13 mouse cellular contexts compared by ENCODE assay signal in the genomic region with DNA sequence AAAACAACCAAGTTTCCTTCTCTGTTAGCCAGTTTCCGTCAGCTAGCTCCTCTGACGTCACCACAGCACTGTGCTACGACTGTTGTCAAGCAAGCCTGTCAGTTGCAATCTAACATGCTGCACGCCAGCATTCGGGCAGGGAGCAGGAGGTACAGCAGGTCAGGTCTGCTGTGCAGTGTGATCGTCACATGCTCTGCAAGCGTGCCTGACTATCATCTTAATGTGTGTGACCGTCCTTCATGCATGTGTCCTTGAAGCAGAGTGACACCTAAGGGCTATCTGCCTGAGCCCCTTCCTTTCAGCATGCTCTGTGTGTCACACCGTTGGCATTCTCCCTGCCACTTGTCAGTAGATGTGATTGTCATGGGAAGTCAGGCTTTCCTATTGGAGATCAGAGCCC.
DNase-seq lines count a peak whose midpoint lies in the region; ATAC-seq and TF ChIP-seq lines count a peak whose summit lies in the region.
"Had no signal": no experiment of that assay in that cellular context is flagged by ENCODE, and none has a peak within 500 bp of the region (broad histone marks: within the 10 kb centered on the region; RNA-seq: fewer than 3 reads in every experiment).

No protein-coding gene starts in this region.

- ATAC-seq in forebrain, postnatal 0 days = peak; percentile 42
- no peak for ATAC-seq in forebrain, embryonic 13.5 days
- ATAC-seq in lung, postnatal 0 days = no peak

- no peak for TF ChIP-seq CTCF in forebrain, postnatal 0 days (IDR thresholded peaks at IDR 0.05; ENCODE audit: low read depth)
- no peak for TF ChIP-seq CTCF in lung, postnatal 0 days (IDR thresholded peaks at IDR 0.05)

- H3K9ac ChIP-seq in forebrain, postnatal 0 days = no peak overlapping the region
- H3K9ac ChIP-seq in forebrain, embryonic 13.5 days = no peak overlapping the region
- H3K9ac ChIP-seq in ES-E14 (ENCODE audit: insufficient read depth, low read depth, low read length, poor library complexity, severe bottlenecking) = no peak overlapping the region
- H3K9ac ChIP-seq in lung, postnatal 0 days (replicated peaks; ENCODE audit: low read depth) = no peak overlapping the region
- H3K9ac ChIP-seq: limb, embryonic 12.5 days had no signal

- H3K4me2 ChIP-seq in forebrain, postnatal 0 days (ENCODE audit: low read depth) = no peak overlapping the region
- no peak overlapping the region for H3K4me2 ChIP-seq in forebrain, embryonic 13.5 days
- H3K4me2 ChIP-seq in lung, postnatal 0 days (replicated peaks; ENCODE audit: low read depth, low read length) = no peak overlapping the region
- H3K4me2 ChIP-seq: limb, embryonic 12.5 days had no signal

- H3K4me1 ChIP-seq in forebrain, postnatal 0 days (ENCODE audit: insufficient read depth) = peaks cover 13% of the 10 kb centered on the region
- peaks cover 6% of the 10 kb centered on the region; the same call in 1 of the 2 replicates for H3K4me1 ChIP-seq in forebrain, embryonic 13.5 days
- no peaks in the 10 kb centered on the region for H3K4me1 ChIP-seq in ES-E14 (ENCODE audit: control insufficient read depth in 2 of 2, insufficient read depth in 2 of 2, low read length in 2 of 2, poor library complexity in 1 of 2)
- H3K4me1 ChIP-seq in lung, postnatal 0 days (ENCODE audit: insufficient read depth, low read depth, low read length) = 0 out of 2 replicates have a peak, but pooled peaks cover 7% of the 10 kb centered on the region

- in situ Hi-C loops in ES-E14 (cut with MboI; ENCODE audit: low sequenced_read_pairs in 2 of 2, unreplicated experiment in 2 of 2) = no loop called here

- WGBS in forebrain, postnatal 0 days = 65% methylated on average over 9 of the region's 9 CpGs
- 82% methylated on average over 9 of the region's 9 CpGs for WGBS in forebrain, embryonic 13.5 days
- 71% methylated on average over 9 of the region's 9 CpGs for WGBS in lung, postnatal 0 days

- H3K27me3 ChIP-seq in forebrain, postnatal 0 days (ENCODE audit: insufficient read depth, low read length) = no peaks in the 10 kb centered on the region
- no peaks in the 10 kb centered on the region for H3K27me3 ChIP-seq in forebrain, embryonic 13.5 days
- H3K27me3 ChIP-seq in lung, postnatal 0 days (replicated peaks; ENCODE audit: insufficient read depth, low read length) = no peaks in the 10 kb centered on the region
- H3K27me3 ChIP-seq: limb, embryonic 12.5 days had no signal

- H3K27ac ChIP-seq in forebrain, postnatal 0 days (ENCODE audit: low read depth, low read length) = no peak overlapping the region
- H3K27ac ChIP-seq in forebrain, embryonic 13.5 days = no peak overlapping the region
- peak overlapping the region; percentile 1; the same call in 1 of the 2 replicates for H3K27ac ChIP-seq in ES-E14 (ENCODE audit: insufficient read depth, low read depth, low read length, poor library complexity, severe bottlenecking)
- no peak overlapping the region for H3K27ac ChIP-seq in lung, postnatal 0 days (ENCODE audit: low read length)
- H3K27ac ChIP-seq: limb, embryonic 12.5 days had no signal

- no peaks in the 10 kb centered on the region for H3K9me3 ChIP-seq in forebrain, postnatal 0 days (ENCODE audit: low read length)
- H3K9me3 ChIP-seq in forebrain, embryonic 13.5 days (replicated peaks) = no peaks in the 10 kb centered on the region
- no peaks in the 10 kb centered on the region for H3K9me3 ChIP-seq in ES-E14 (ENCODE audit: control insufficient read depth, insufficient read depth, low read depth, low read length)
- H3K9me3 ChIP-seq in lung, postnatal 0 days (ENCODE audit: low read length) = no peaks in the 10 kb centered on the region
- H3K9me3 ChIP-seq: limb, embryonic 12.5 days had no signal

- H3K4me3 ChIP-seq in forebrain, postnatal 0 days (ENCODE audit: low read depth, low read length) = no peak overlapping the region
- no peak overlapping the region for H3K4me3 ChIP-seq in forebrain, embryonic 13.5 days
- no peak overlapping the region for H3K4me3 ChIP-seq in ES-E14 (ENCODE audit: insufficient read depth in 1 of 2, low read depth in 1 of 2, low read length in 2 of 2, poor library complexity in 1 of 2, severe bottlenecking in 1 of 2)
- H3K4me3 ChIP-seq in lung, postnatal 0 days (ENCODE audit: low read depth, low read length) = no peak overlapping the region
- H3K4me3 ChIP-seq: limb, embryonic 12.5 days had no signal

- TF ChIP-seq EP300 in lung, postnatal 0 days (IDR thresholded peaks at IDR 0.05) = no peak

- no peak for DNase-seq in forebrain, postnatal 0 days
- no peak for DNase-seq in ES-E14 (ENCODE audit: low read depth, low spot score)
- peak; percentile 19 for DNase-seq in heart, adult 8-10 months (ENCODE audit: low spot score)
- peak; percentile 59 for DNase-seq in heart, postnatal 4 days
- no peak for DNase-seq in frontal cortex, postnatal 14 days (ENCODE audit: low spot score in 2 of 2)
- no peak for DNase-seq in lung, postnatal 0 days (ENCODE audit: low spot score)
- DNase-seq: cerebellum, adult 2 months; gastrocnemius, postnatal 14 days; kidney, postnatal 25 days; lung, adult 18-20 months; thymus, postnatal 14 days had no signal

- peaks cover 8% of the 10 kb centered on the region; the same call in 1 of the 2 replicates for H3K36me3 ChIP-seq in forebrain, postnatal 0 days (ENCODE audit: insufficient read depth)
- H3K36me3 ChIP-seq in forebrain, embryonic 13.5 days (ENCODE audit: poor library complexity, severe bottlenecking) = peaks cover 26% of the 10 kb centered on the region
- H3K36me3 ChIP-seq in ES-E14 (ENCODE audit: control insufficient read depth, insufficient read depth, low read length, poor library complexity, severe bottlenecking) = peaks cover 9% of the 10 kb centered on the region; the same call in 1 of the 2 replicates
- H3K36me3 ChIP-seq in lung, postnatal 0 days (ENCODE audit: insufficient read depth, low read length) = no peaks in the 10 kb centered on the region

TF ChIP-seq in ES-E14, 5 proteins besides CTCF, POLR2A, EP300 and RAD21:
- TF ChIP-seq CHD2 (IDR thresholded peaks at IDR 0.05; ENCODE audit: low read depth, low read length) (no peak), ZNF384 (IDR thresholded peaks at IDR 0.05; ENCODE audit: low read depth, low read length) (no peak), HCFC1 (IDR thresholded peaks at IDR 0.05; ENCODE audit: borderline replicate concordance, insufficient read depth, low read length) (no peak), ZC3H11A (IDR thresholded peaks at IDR 0.05; ENCODE audit: borderline replicate concordance, low read depth, low read length) (no peak), MAFK (IDR thresholded peaks at IDR 0.05; ENCODE audit: insufficient read depth, low read depth, low read length) (no peak)

Comparison
In these comparisons a context has a peak if more than half of its experiments do, and no peak if none do; other contexts are left out.
1. DNase-seq: peak in heart, adult 8-10 months (single experiment) and heart, postnatal 4 days (single experiment); none in forebrain, postnatal 0 days (single experiment), ES-E14 (single experiment), frontal cortex, postnatal 14 days (0 of 2) and lung, postnatal 0 days (single experiment).